Mouse (Mus musculus): Measurements from ENCODE around the gene Pip4k2b. TPM values are rescaled to one million over a fixed set of nuclear protein-coding genes. Genes with fewer than 3 reads are reported as not detected.

The Pip4k2b gene
- total RNA-seq (2023; ENCODE audit: inconsistent age), result 60.0 to 64.7 TPM (median 63.4 TPM) in 4 replicates

GRCm38 (mm10) chr11:97744063-97744717, at the start of gene Pip4k2b:
Pip4k2b (minus strand) TSS chr11:97744704.

GRCm38 (mm10) chr11:97781832-97782563, 37.5 kb upstream of the Pip4k2b start, which contains the start of gene Rpl23:
Rpl23 (minus strand) TSS chr11:97782437.

GRCm38 (mm10) chr11:97775808-97776496, 31.4 kb upstream of the Pip4k2b start, which contains the start of gene 1700001P01Rik:
1700001P01Rik (minus strand) TSS chr11:97775918.

GRCm38 (mm10) chr11:97766154-97766881, 21.8 kb upstream of the Pip4k2b start, which contains the start of gene Cwc25:
Cwc25 (minus strand) TSS chr11:97766556.

GRCm38 (mm10) chr11:97703039-97703826, 41.3 kb downstream of the Pip4k2b start, which contains the start of gene Psmb3:
Psmb3 (plus strand) TSS chr11:97703399.

GRCm38 (mm10) chr11:97700003-97700745, 44.3 kb downstream of the Pip4k2b start, which contains the start of gene Pcgf2:
Pcgf2 (minus strand) TSS chr11:97700497.

GRCm38 (mm10) chr11:97685613-97686321, 58.7 kb downstream of the Pip4k2b start, which contains the start of gene Cisd3:
Cisd3 (plus strand) TSS chr11:97685826.

Other genes starting within 250 kb of the Pip4k2b start
- gene 4933428G20Rik, start 244.4 kb downstream of the Pip4k2b start, total RNA-seq (2023; ENCODE audit: inconsistent age), result not detected in 4 replicates
- gene Srcin1, start 168.5 kb downstream of the Pip4k2b start, total RNA-seq (2023; ENCODE audit: inconsistent age), result 0.10 to 0.18 TPM (median 0.12 TPM) in 3 of 4 replicates, not detected in the other
- 3.9 to 5.4 TPM (median 4.9 TPM) in 4 replicates for gene Epop, start 115.0 kb downstream of the Pip4k2b start, total RNA-seq (2023; ENCODE audit: inconsistent age)
- 167 to 179 TPM (median 171 TPM) in 4 replicates for gene Mllt6, start 81.3 kb downstream of the Pip4k2b start, total RNA-seq (2023; ENCODE audit: inconsistent age)
- 34.6 to 52.3 TPM (median 44.4 TPM) in 4 replicates for gene Cisd3, start 58.9 kb downstream of the Pip4k2b start, total RNA-seq (2023; ENCODE audit: inconsistent age)
- not detected in 4 replicates for gene Pcgf2, start 44.2 kb downstream of the Pip4k2b start, total RNA-seq (2023; ENCODE audit: inconsistent age)
- gene Psmb3, start 41.3 kb downstream of the Pip4k2b start, total RNA-seq (2023; ENCODE audit: inconsistent age), result 103 to 113 TPM (median 110 TPM) in 4 replicates
- 56.4 to 62.6 TPM (median 59.3 TPM) in 4 replicates for gene Cwc25, start 21.9 kb upstream of the Pip4k2b start, total RNA-seq (2023; ENCODE audit: inconsistent age)
- gene 1700001P01Rik, start 31.2 kb upstream of the Pip4k2b start, total RNA-seq (2023; ENCODE audit: inconsistent age), result 0.96 TPM in 1 of 4 replicates, not detected in the others
- 1,799 to 2,035 TPM (median 2,014 TPM) in 4 replicates for gene Rpl23, start 37.7 kb upstream of the Pip4k2b start, total RNA-seq (2023; ENCODE audit: inconsistent age)
- gene Lasp1, start 54.3 kb upstream of the Pip4k2b start, total RNA-seq (2023; ENCODE audit: inconsistent age), result 61.3 to 67.6 TPM (median 65.8 TPM) in 4 replicates
- 0.45 to 0.75 TPM (median 0.48 TPM) in 3 of 4 replicates, not detected in the other for gene B230217C12Rik, start 96.1 kb upstream of the Pip4k2b start, total RNA-seq (2023; ENCODE audit: inconsistent age)
- gene Fbxo47, start 139.4 kb upstream of the Pip4k2b start, total RNA-seq (2023; ENCODE audit: inconsistent age), result 0.45 to 0.93 TPM (median 0.88 TPM) in 4 replicates
- 0.90 to 2.1 TPM (median 1.2 TPM) in 4 replicates for gene Plxdc1, start 241.7 kb upstream of the Pip4k2b start, total RNA-seq (2023; ENCODE audit: inconsistent age)